Mouse (Mus musculus) forebrain, embryonic 15.5 days (tissue): ENCODE data around the gene Plgrkt. TPM values are rescaled to one million over a fixed set of nuclear protein-coding genes. Genes with fewer than 3 reads are reported as not detected.

Experiments used
- polyA plus RNA-seq: library from polyadenylated mRNA; unstranded; fragments of >200 nt; fragmentation: Nextera tagmentation; extraction: Ambion mirVana; gene quantifications from 2 replicates; pipeline ENCODE4 v1.2.1, GENCODE M21; 2015

Gene Plgrkt
- polyA plus RNA-seq, 1 experiment from 2014 or later = 105 TPM

Other genes starting within 250 kb of the Plgrkt start
- gene Jak2, start 115.6 kb downstream of the Plgrkt start, polyA plus RNA-seq = 19.2 and 19.8 TPM in 2 replicates
- gene Insl6, start 42.0 kb downstream of the Plgrkt start, polyA plus RNA-seq = 1.3 and 1.4 TPM in 2 replicates
- 1.8 and 3.4 TPM in 2 replicates for gene Rln1, start 32.7 kb downstream of the Plgrkt start, polyA plus RNA-seq
- gene Cd274, start 65 bp upstream of the Plgrkt start, polyA plus RNA-seq = 0.66 and 0.78 TPM in 2 replicates
- not detected in 2 replicates for gene Pdcd1lg2, start 43.5 kb upstream of the Plgrkt start, polyA plus RNA-seq
- gene Ric1, start 154.9 kb upstream of the Plgrkt start, polyA plus RNA-seq = 13.2 and 13.4 TPM in 2 replicates